Mouse (Mus musculus): Measurements from ENCODE around the gene Cerkl. TPM values are rescaled to one million over a fixed set of nuclear protein-coding genes. Genes with fewer than 3 reads are reported as not detected.

Cerkl gene
- polyA plus RNA-seq, 1 experiment, result 2.3 TPM

GRCm38 (mm10) chr2:79460107-79460506, 3.5 kb upstream of the Cerkl start:
- Histone ChIP-seq H3K4me3 (ENCODE audit: control insufficient read depth, low read depth, low read length) (no peak overlapping the region), H3K36me3 (ENCODE audit: control insufficient read depth, insufficient read depth, low read length) (no peaks in the 10 kb centered on the region), H3K27me3 (ENCODE audit: control insufficient read depth, insufficient read depth, low read length) (no peaks in the 10 kb centered on the region), H3K4me1 (ENCODE audit: control insufficient read depth, insufficient read depth, low read length) (peaks cover 5% of the 10 kb centered on the region; the same call in 1 of the 2 replicates), H3K27ac (ENCODE audit: control insufficient read depth, insufficient read depth, low read depth, low read length) (no peak overlapping the region)
- TF ChIP-seq CTCF (IDR thresholded peaks at IDR 0.05; ENCODE audit: control insufficient read depth, insufficient read depth, insufficient replicate concordance, low read depth, low read length), result no peak
- TF ChIP-seq POLR2A (IDR thresholded peaks at IDR 0.05; ENCODE audit: control insufficient read depth, low read depth, low read length), result no peak

- TF ChIP-seq POLR2A (IDR thresholded peaks at IDR 0.05; ENCODE audit: control insufficient read depth, low read depth, low read length), result no peak
- TF ChIP-seq CTCF (IDR thresholded peaks at IDR 0.05; ENCODE audit: control insufficient read depth, insufficient read depth, insufficient replicate concordance, low read depth, low read length), result no peak
- H3K36me3 ChIP-seq (ENCODE audit: control insufficient read depth, insufficient read depth, low read length), result no peaks in the 10 kb centered on the region
- no peak overlapping the region for H3K27ac ChIP-seq (ENCODE audit: control insufficient read depth, insufficient read depth, low read depth, low read length)
- peaks cover 7% of the 10 kb centered on the region for H3K4me1 ChIP-seq (ENCODE audit: control insufficient read depth, insufficient read depth, low read length)
- H3K4me3 ChIP-seq (ENCODE audit: control insufficient read depth, low read depth, low read length), result no peak overlapping the region
- no peaks in the 10 kb centered on the region for H3K27me3 ChIP-seq (ENCODE audit: control insufficient read depth, insufficient read depth, low read length)
These were observed 2.8 kb upstream of the Cerkl start for GRCm38 (mm10) chr2:79459061-79460045.

GRCm38 (mm10) chr2:79457932-79458331, 1.3 kb upstream of the Cerkl start:
- Histone ChIP-seq H3K27ac (ENCODE audit: control insufficient read depth, insufficient read depth, low read depth, low read length) (no peak overlapping the region), H3K36me3 (ENCODE audit: control insufficient read depth, insufficient read depth, low read length) (no peaks in the 10 kb centered on the region), H3K4me3 (ENCODE audit: control insufficient read depth, low read depth, low read length) (no peak overlapping the region), H3K27me3 (ENCODE audit: control insufficient read depth, insufficient read depth, low read length) (no peaks in the 10 kb centered on the region), H3K4me1 (ENCODE audit: control insufficient read depth, insufficient read depth, low read length) (peaks cover 13% of the 10 kb centered on the region)
- TF ChIP-seq POLR2A (IDR thresholded peaks at IDR 0.05; ENCODE audit: control insufficient read depth, low read depth, low read length), result no peak
- no peak for TF ChIP-seq CTCF (IDR thresholded peaks at IDR 0.05; ENCODE audit: control insufficient read depth, insufficient read depth, insufficient replicate concordance, low read depth, low read length)

- no peak overlapping the region for H3K4me3 ChIP-seq (ENCODE audit: control insufficient read depth, low read depth, low read length)
- H3K4me1 ChIP-seq (ENCODE audit: control insufficient read depth, insufficient read depth, low read length), result peaks cover 13% of the 10 kb centered on the region
- H3K27ac ChIP-seq (ENCODE audit: control insufficient read depth, insufficient read depth, low read depth, low read length), result no peak overlapping the region
- H3K36me3 ChIP-seq (ENCODE audit: control insufficient read depth, insufficient read depth, low read length), result no peaks in the 10 kb centered on the region
- H3K27me3 ChIP-seq (ENCODE audit: control insufficient read depth, insufficient read depth, low read length), result no peaks in the 10 kb centered on the region
- TF ChIP-seq POLR2A (IDR thresholded peaks at IDR 0.05; ENCODE audit: control insufficient read depth, low read depth, low read length) (no peak), CTCF (IDR thresholded peaks at IDR 0.05; ENCODE audit: control insufficient read depth, insufficient read depth, insufficient replicate concordance, low read depth, low read length) (no peak)
These were observed 849 bp upstream of the Cerkl start for GRCm38 (mm10) chr2:79457434-79457833.

GRCm38 (mm10) chr2:79455646-79456045, 939 bp downstream of the Cerkl start:
- no peaks in the 10 kb centered on the region for H3K27me3 ChIP-seq (ENCODE audit: control insufficient read depth, insufficient read depth, low read length)
- H3K36me3 ChIP-seq (ENCODE audit: control insufficient read depth, insufficient read depth, low read length), result no peaks in the 10 kb centered on the region
- no peak overlapping the region for H3K4me3 ChIP-seq (ENCODE audit: control insufficient read depth, low read depth, low read length)
- TF ChIP-seq POLR2A (IDR thresholded peaks at IDR 0.05; ENCODE audit: control insufficient read depth, low read depth, low read length), result no peak
- no peak for TF ChIP-seq CTCF (IDR thresholded peaks at IDR 0.05; ENCODE audit: control insufficient read depth, insufficient read depth, insufficient replicate concordance, low read depth, low read length)
- H3K27ac ChIP-seq (ENCODE audit: control insufficient read depth, insufficient read depth, low read depth, low read length), result no peak overlapping the region
- H3K4me1 ChIP-seq (ENCODE audit: control insufficient read depth, insufficient read depth, low read length), result peaks cover 13% of the 10 kb centered on the region

- Histone ChIP-seq H3K27me3 (ENCODE audit: control insufficient read depth, insufficient read depth, low read length) (no peaks in the 10 kb centered on the region), H3K4me1 (ENCODE audit: control insufficient read depth, insufficient read depth, low read length) (peaks cover 13% of the 10 kb centered on the region), H3K36me3 (ENCODE audit: control insufficient read depth, insufficient read depth, low read length) (no peaks in the 10 kb centered on the region), H3K4me3 (ENCODE audit: control insufficient read depth, low read depth, low read length) (no peak overlapping the region), H3K27ac (ENCODE audit: control insufficient read depth, insufficient read depth, low read depth, low read length) (no peak overlapping the region)
- TF ChIP-seq POLR2A (IDR thresholded peaks at IDR 0.05; ENCODE audit: control insufficient read depth, low read depth, low read length) (no peak), CTCF (IDR thresholded peaks at IDR 0.05; ENCODE audit: control insufficient read depth, insufficient read depth, insufficient replicate concordance, low read depth, low read length) (no peak)
These were observed 1.7 kb downstream of the Cerkl start for GRCm38 (mm10) chr2:79454786-79455446.
